Mouse (Mus musculus) embryonic facial prominence, embryonic 14.5 days (tissue): Measurements from ENCODE around the gene Tes. TPM values are rescaled to one million over a fixed set of nuclear protein-coding genes. Genes with fewer than 3 reads are reported as not detected.
"Not testable (repeated sequence)": the region's sequence is repeated elsewhere in the genome, so short reads cannot be mapped to it uniquely, and the experiment has no call there.

Experiments
- ATAC-seq: fragments of 200-750 bp; cut with Nextera tagmentation; 2 replicates; pipeline ENCODE4 v1.8.0; 2017; ENCODE audit warnings: low read depth, moderate number of reproducible peaks, moderate TSS enrichment
- DNase-seq: peaks from one replicate; pipeline ENCODE4 v3.0.0-alpha.2; 2015; ENCODE audit warnings: low spot score
- H3K27ac ChIP-seq: fragments of 300-500 bp; sonication (generic); replicated peaks from 2 replicates; pipeline ENCODE4 v1.5.1; 2014; ENCODE audit warnings: low read depth, mild to moderate bottlenecking, low read length, moderate library complexity
- H3K27me3 ChIP-seq: fragments of 300-500 bp; sonication (generic); replicated peaks from 2 replicates; pipeline ENCODE4 v1.6.1; 2014; ENCODE audit warnings: low read length; ENCODE audit not compliant: control insufficient read depth, insufficient read depth
- H3K36me3 ChIP-seq: fragments of 300-500 bp; sonication (generic); 2 replicates; pipeline ENCODE4 v1.6.1; 2014; ENCODE audit warnings: low read length, mixed read lengths; ENCODE audit not compliant: control insufficient read depth, insufficient read depth
- H3K4me1 ChIP-seq: fragments of 300-500 bp; sonication (generic); 2 replicates; pipeline ENCODE4 v1.6.1; 2014; ENCODE audit warnings: antibody characterized with exemption, low read length; ENCODE audit not compliant: control insufficient read depth, insufficient read depth
- H3K4me2 ChIP-seq: fragments of 300-500 bp; sonication (generic); 2 replicates; pipeline ENCODE4 v1.6.1; 2014; ENCODE audit warnings: low read depth, mild to moderate bottlenecking, low read length, moderate library complexity, mixed read lengths
- H3K4me3 ChIP-seq: fragments of 300-500 bp; sonication (generic); 2 replicates; pipeline ENCODE4 v1.5.1; 2014; ENCODE audit warnings: low read depth, mild to moderate bottlenecking, low read length
- H3K9ac ChIP-seq: fragments of 300-500 bp; sonication (generic); 2 replicates; pipeline ENCODE4 v1.6.1; 2014; ENCODE audit warnings: low read depth, mild to moderate bottlenecking, low read length, moderate library complexity, mixed read lengths
- H3K9me3 ChIP-seq: fragments of 300-500 bp; sonication (generic); 2 replicates; pipeline ENCODE4 v1.6.1; 2016; ENCODE audit warnings: low read length; ENCODE audit not compliant: control insufficient read depth
- WGBS: fragments of 180-500 bp; shearing (Covaris S2); extraction: QIAGEN DNeasy Blood & Tissue Kit; methylation state at CpG from one replicate; pipeline ENCODE4 v1.1.7; 2014; 5-methylcytosine and 5-hydroxymethylcytosine counted together
- polyA plus RNA-seq: library from polyadenylated mRNA; unstranded; fragments of >200 nt; fragmentation: Nextera tagmentation; extraction: Ambion mirVana; gene quantifications from 2 replicates; pipeline ENCODE4 v1.2.1, GENCODE M21; 2014

Tes gene
- polyA plus RNA-seq, 1 experiment from 2014 or later = 36.0 TPM

DNA sequence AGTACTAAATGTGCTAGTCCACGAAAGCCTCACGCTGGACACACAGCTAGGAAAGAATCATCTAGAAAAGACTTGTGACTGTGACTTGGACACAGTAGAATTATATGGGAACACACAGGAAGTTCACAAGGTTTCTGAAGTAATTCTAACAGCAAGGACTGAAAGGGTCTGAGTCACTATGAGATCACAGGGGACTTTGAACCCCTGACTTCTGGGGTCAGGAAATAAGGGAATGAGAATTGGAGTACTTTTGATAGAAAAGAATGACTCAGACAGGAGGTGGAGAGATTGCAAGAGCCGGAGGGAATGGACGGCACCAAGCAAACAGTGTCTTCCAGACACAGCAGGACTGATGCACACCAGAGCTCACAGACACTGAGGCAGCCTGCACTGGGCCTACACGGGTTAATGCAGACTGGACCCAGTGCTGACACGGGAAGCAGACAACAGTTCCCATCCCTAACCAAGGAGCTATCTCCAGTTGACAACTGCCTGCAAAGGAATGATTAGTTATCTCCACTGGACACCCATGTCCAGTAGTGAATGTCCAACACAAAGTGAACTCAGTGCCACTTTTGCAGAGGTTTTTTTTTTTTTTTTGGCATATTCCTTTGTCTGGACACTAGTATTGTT, 11.8 kb upstream of the Tes start:
- Histone ChIP-seq H3K4me1 (no peaks in the 10 kb centered on the region), H3K27me3 (no peaks in the 10 kb centered on the region), H3K27ac (no peak overlapping the region), H3K36me3 (no peaks in the 10 kb centered on the region), H3K4me2 (no peak overlapping the region), H3K9ac (no peak overlapping the region), H3K9me3 (no peaks in the 10 kb centered on the region), H3K4me3 (no peak overlapping the region)
- 78% methylated on average over 6 of the region's 6 CpGs for WGBS
- DNase-seq = no peak
- no peak for ATAC-seq

DNA sequence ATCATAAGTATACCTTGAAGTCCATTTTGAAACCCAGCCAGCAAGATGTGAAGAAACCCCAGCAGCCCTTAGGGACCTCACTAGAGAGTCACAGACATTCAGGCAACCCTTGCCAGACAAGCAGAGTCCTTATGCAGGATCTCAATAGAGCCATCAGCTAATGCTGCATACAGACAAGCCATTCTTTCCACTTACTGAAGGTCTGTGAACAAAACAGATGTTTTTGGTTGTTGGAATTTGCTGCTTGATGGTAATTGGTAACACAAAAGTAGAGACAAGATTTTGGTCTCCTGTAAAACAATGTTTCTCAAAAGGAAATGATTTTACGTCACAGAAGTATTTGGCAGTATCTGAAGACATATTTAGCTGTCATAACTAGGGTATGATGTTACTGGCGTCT, 10.2 kb upstream of the Tes start:
- H3K4me3 ChIP-seq = no peak overlapping the region
- no peak overlapping the region for H3K27ac ChIP-seq
- no peak overlapping the region for H3K9ac ChIP-seq
- WGBS = 40% methylated on average over 2 of the region's 2 CpGs
- ATAC-seq (no peak), DNase-seq (peak; percentile 56)
- no peaks in the 10 kb centered on the region for H3K36me3 ChIP-seq
- no peaks in the 10 kb centered on the region for H3K4me1 ChIP-seq
- no peaks in the 10 kb centered on the region for H3K9me3 ChIP-seq
- H3K4me2 ChIP-seq = no peak overlapping the region
- H3K27me3 ChIP-seq = no peaks in the 10 kb centered on the region

DNA sequence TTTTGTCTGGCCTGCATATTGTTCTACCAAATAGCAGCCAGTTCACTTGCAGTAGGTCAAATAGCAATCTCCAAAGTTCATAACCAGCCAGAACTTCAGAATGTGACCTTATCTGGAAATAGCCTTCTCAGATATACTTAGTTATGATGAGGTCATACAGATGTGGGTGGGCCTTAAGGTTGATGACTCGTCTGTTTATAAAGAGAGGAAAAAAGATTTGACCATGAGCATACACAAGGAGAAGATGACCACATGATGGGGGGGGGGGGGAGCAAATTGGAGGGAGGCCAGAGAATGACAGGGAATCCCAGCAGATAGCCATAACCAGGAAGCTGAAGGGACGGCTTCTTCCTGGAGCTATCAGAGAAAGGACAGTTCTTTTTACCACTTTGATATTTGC, 9.3 kb upstream of the Tes start:
- Histone ChIP-seq H3K9me3 (no peaks in the 10 kb centered on the region), H3K4me1 (no peaks in the 10 kb centered on the region), H3K4me3 (no peak overlapping the region), H3K36me3 (no peaks in the 10 kb centered on the region), H3K27me3 (no peaks in the 10 kb centered on the region), H3K9ac (no peak overlapping the region), H3K27ac (no peak overlapping the region), H3K4me2 (no peak overlapping the region)
- peak; percentile 34 for DNase-seq
- WGBS = 63% methylated on average over 2 of the region's 2 CpGs
- no peak for ATAC-seq

DNA sequence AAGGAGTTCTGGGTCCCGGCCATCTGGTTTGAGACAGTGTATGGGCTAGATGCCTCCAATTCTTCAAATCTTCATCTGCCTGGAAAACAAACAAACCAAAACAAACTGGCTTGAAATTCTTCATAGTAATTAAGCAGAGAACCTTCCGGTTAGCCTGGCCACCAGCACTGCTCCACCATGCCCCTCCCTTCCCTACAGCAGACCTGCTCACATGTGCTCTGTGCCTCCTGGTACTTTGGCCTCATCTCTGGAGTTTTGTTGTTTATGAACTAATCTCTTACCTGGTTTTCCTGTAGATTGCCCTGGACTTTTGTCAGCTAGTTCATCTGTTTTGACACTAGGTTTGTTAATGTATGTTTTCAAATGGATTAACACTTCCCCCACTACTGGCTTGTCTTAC, 5.4 kb upstream of the Tes start:
- no peak for DNase-seq
- ATAC-seq = no peak
- H3K4me1 ChIP-seq = no peaks in the 10 kb centered on the region
- no peak overlapping the region for H3K27ac ChIP-seq
- 62% methylated on average over 2 of the region's 2 CpGs for WGBS
- H3K4me2 ChIP-seq = no peak overlapping the region
- H3K9me3 ChIP-seq = no peaks in the 10 kb centered on the region
- no peak overlapping the region for H3K9ac ChIP-seq
- no peaks in the 10 kb centered on the region for H3K27me3 ChIP-seq
- no peaks in the 10 kb centered on the region for H3K36me3 ChIP-seq
- no peak overlapping the region for H3K4me3 ChIP-seq

DNA sequence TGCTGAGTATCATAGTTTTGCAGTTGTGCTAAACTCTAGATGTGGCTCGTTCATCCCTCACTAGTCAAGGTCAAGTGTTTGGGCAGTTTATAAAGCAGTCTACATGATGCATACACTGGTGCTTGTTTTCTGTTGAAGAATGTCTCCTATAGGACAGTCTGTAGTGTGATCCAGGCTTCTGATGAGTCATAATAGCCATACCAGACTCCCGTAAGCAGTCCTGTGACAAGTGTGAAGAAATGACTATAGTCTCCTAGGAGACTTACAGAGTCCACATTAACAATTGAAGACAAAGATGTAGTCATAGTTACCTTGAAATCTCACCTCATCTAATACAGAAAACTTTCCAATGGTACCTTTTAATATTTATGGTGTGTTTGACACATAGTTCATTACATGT, 4.8 kb upstream of the Tes start:
- Histone ChIP-seq H3K4me3 (no peak overlapping the region), H3K4me1 (no peaks in the 10 kb centered on the region), H3K9me3 (no peaks in the 10 kb centered on the region), H3K36me3 (no peaks in the 10 kb centered on the region), H3K27ac (no peak overlapping the region), H3K27me3 (no peaks in the 10 kb centered on the region), H3K4me2 (no peak overlapping the region), H3K9ac (no peak overlapping the region)
- ATAC-seq = no peak
- DNase-seq = no peak
- 78% methylated on average over 2 of the region's 2 CpGs for WGBS

DNA sequence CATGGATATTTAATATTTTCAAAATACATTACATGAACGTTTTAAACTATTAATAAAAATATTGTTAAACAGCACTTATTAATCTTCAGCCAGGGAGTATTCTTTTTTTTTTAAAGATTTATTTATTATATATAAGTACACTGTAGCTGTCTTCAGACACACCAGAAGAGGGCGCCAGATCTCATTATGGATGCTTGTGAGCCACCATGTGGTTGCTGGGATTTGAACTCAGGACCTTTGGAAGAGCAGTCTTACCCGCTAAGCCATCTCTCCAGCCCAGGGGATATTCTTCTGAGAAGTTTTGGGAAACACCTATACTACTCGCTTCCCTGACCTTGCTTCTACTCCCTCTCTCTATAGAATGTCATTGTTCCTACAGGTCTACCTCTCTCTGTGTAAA, 3.1 kb upstream of the Tes start:
- ATAC-seq, H3K9me3 ChIP-seq, DNase-seq, H3K4me2 ChIP-seq, H3K36me3 ChIP-seq, H3K4me1 ChIP-seq, H3K27ac ChIP-seq, H3K9ac ChIP-seq, H3K4me3 ChIP-seq, H3K27me3 ChIP-seq: not testable (repeated sequence)
- WGBS = 85% methylated on average over 4 of the region's 4 CpGs

DNA sequence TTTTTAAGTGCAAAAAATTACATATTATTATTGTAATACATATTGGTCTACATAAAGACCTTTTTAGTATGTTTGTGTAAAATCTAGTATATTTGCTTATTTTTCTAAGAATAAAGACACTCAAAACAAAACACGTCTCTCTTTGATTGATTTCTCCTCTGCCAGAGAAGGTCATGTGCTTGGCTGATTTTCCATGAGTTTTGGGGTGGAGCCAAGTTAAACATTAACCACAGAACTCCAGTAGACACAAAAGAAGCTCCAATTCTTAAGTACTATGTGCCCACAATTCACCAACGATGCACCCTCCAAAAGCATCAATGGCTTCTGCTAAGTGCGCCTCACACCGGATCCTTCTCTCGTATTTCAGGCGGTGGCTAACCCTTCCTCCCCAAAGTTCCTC, 2.6 kb upstream of the Tes start:
- no peaks in the 10 kb centered on the region for H3K4me1 ChIP-seq
- DNase-seq = no peak
- no peak overlapping the region for H3K4me3 ChIP-seq
- WGBS = 80% methylated on average over 6 of the region's 6 CpGs
- H3K9me3 ChIP-seq = no peaks in the 10 kb centered on the region
- no peak overlapping the region for H3K4me2 ChIP-seq
- H3K9ac ChIP-seq = no peak overlapping the region
- no peak overlapping the region for H3K27ac ChIP-seq
- no peaks in the 10 kb centered on the region for H3K36me3 ChIP-seq
- ATAC-seq = no peak
- no peaks in the 10 kb centered on the region for H3K27me3 ChIP-seq

DNA sequence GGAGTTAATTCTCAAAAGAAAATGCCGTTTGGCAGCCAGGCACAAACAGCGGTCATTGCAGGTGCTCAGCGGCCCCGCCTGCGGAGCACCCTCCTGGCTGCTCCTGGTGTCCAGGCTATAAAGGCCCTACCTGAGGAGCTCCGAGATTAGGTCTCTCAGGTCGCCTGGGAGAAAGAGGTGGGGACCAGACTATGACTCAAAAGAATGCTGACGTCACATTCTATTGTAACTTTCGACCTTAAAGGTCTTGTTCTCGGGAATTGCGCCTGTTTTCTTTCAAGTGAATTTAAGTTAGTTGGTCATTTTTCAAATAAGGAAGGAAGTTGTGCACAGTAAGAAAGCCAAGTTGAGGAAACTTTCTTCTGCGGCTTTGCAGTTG, 831 bp downstream of the Tes start:
- peak; percentile 40 for DNase-seq

DNA sequence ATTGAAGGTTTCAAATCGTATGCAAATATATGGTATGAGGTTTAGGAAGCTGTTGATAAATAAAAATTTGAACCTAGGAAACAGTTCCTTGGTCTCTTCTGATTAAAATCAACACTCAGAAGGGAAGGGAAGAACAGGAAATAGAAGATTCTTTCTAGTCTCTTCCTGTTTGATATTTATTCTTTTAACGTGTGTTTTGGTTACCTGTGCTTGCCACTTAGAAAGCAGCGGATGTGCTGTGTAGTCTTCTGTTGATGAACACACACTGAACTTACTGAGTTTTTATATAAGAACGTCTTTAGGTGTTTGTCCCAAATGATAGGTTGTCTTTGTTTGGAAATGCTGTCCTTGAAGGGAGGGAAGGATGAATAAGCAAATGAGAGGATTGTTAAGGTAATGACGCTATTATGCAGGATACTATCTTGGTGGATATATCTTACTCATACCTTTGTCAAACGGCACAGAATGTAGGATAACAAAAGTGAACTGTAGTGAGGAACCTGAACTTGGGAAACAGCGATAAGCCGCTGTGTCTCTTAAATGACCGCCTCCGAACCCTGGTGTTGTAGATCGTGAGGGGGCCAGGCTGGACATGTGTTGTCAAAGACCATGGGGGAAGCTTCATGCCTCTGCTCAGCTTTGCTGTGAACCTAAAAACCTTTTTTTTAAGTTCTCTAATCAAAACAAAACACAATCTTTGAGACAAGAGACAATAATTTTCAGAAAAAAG, 1.4 kb downstream of the Tes start:
- peak overlapping the region; percentile 83 for H3K4me3 ChIP-seq
- H3K9ac ChIP-seq = 0 out of 2 replicates have a peak overlapping the region, but pooled peaks have one; percentile 83
- no peak for DNase-seq
- H3K27me3 ChIP-seq = no peaks in the 10 kb centered on the region
- no peak overlapping the region for H3K27ac ChIP-seq
- ATAC-seq = no peak
- 46% methylated on average over 11 of the region's 11 CpGs for WGBS
- H3K36me3 ChIP-seq = no peaks in the 10 kb centered on the region
- peaks cover 7% of the 10 kb centered on the region; the same call in 1 of the 2 replicates for H3K4me1 ChIP-seq
- no peaks in the 10 kb centered on the region for H3K9me3 ChIP-seq
- H3K4me2 ChIP-seq = peak overlapping the region; percentile 94

More for the DNA sequence above, 831 bp downstream of the Tes start:
- Histone ChIP-seq H3K4me2 (peak overlapping the region; percentile 94), H3K27ac (peak overlapping the region; percentile 52; the same call in 1 of the 2 replicates), H3K9ac (peak overlapping the region; percentile 83), H3K27me3 (no peaks in the 10 kb centered on the region), H3K9me3 (no peaks in the 10 kb centered on the region), H3K4me1 (peaks cover 7% of the 10 kb centered on the region; the same call in 1 of the 2 replicates), H3K36me3 (no peaks in the 10 kb centered on the region), H3K4me3 (peak overlapping the region; percentile 83)
- 3% methylated on average over 12 of the region's 12 CpGs for WGBS
- ATAC-seq = peak; percentile 45
